ENCODE assay signal across 8 mouse cellular contexts in the genomic region with DNA sequence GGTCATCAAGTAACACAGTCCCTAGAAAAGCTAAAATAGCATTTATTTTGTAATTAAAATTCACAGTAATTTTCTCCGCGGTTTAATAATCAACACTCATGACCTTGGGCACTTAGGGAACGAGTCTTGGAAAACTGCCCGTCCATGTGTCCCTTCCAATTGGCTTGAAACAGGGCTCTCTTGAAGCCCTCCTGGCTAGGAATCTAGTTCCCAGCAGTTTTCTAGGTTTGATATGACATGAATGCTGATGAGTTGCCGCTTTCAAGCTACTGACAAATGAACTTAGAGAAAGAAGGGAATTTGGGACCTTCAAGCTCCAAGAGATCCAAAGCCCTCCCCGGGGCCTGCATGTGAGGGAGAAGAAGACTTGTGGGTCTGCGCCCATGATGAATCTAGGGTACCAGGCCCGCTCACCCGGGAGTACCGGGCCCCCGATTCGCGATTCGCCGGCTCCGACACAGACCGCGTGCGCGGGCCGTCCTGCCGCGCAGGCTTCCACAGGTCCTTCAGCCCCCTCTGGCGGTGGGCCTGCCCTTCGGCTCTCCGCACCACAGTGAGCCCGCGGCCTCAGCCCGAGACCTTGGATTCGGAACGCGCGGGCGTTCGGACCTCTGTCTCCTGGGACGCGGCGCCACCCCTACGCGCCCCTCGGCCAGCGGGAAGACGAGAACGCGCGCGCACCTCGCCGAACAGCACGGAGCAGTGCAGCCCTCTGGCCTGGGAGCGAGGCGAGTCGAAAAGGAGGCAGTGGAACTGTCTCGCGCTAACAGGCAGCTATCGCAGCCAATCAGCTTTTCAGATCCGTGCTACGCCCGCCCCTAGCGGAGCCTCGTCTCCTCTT. TPM values are rescaled to one million over a fixed set of nuclear protein-coding genes. Genes with fewer than 3 reads are reported as not detected.
DNase-seq lines count a peak whose midpoint lies in the region; ATAC-seq and TF ChIP-seq lines count a peak whose summit lies in the region.

A gene (plus strand): TSS at position 531 of the 841 bp plus-strand sequence.
A gene (minus strand): TSS at position 776 of the 841 bp plus-strand sequence.

- H3K36me3 ChIP-seq in hindbrain, embryonic 16.5 days (ENCODE audit: control insufficient read depth, insufficient read depth, low read length) = no peaks in the 10 kb centered on the region

- peak within 1 kb of the TSS; percentile 86 for H3K4me3 ChIP-seq in gastrocnemius, adult 2 months
- peak within 1 kb of the TSS; percentile 80 for H3K4me3 ChIP-seq in hindbrain, embryonic 16.5 days (ENCODE audit: low read length)

- peak; percentile 97 for TF ChIP-seq CTCF in gastrocnemius, adult 2 months (IDR thresholded peaks at IDR 0.05)

- 2% methylated on average over 49 of the region's 61 CpGs for WGBS in hindbrain, embryonic 16.5 days

- peak; percentile 99 for ATAC-seq in activated CD4-positive, CD25-positive, alpha-beta regulatory T cell, adult 4 months
- ATAC-seq in common myeloid progenitor, adult 5-6 weeks (replicated peaks; ENCODE audit: low read depth, poor library complexity, severe bottlenecking) = peak; percentile 97
- peak; percentile 99 for ATAC-seq in hindbrain, embryonic 16.5 days

- peak within 1 kb of the TSS; percentile 91 for H3K27ac ChIP-seq in gastrocnemius, adult 2 months
- peak within 1 kb of the TSS; percentile 99 for H3K27ac ChIP-seq in hindbrain, embryonic 16.5 days (ENCODE audit: low read depth, low read length)

- no peaks in the 10 kb centered on the region for H3K9me3 ChIP-seq in hindbrain, embryonic 16.5 days (ENCODE audit: control insufficient read depth, low read length)

- intact Hi-C loops in gastrocnemius, adult 2 months (cut with DNase I) = loop anchor here (5.0 to 10.0 kb wide), 2 partner anchors 94 to 196 kb away; no protein-coding TSS in a partner anchor

- peaks cover 5% of the 10 kb centered on the region; the same call in 1 of the 2 replicates for H3K4me1 ChIP-seq in hindbrain, embryonic 16.5 days (ENCODE audit: control insufficient read depth, insufficient read depth, low read depth, low read length)

- H3K9ac ChIP-seq in hindbrain, embryonic 16.5 days (ENCODE audit: low read depth, low read length) = peak within 1 kb of the TSS; percentile 95

- DNase-seq in gastrocnemius, adult 2 months = peak; percentile 96
- peak; percentile 94 for DNase-seq in left cerebral cortex, adult 11 months (ENCODE audit: low spot score)
- DNase-seq in lung, postnatal 36 days = peak; percentile 97
- peak; percentile 98 for DNase-seq in retina, embryonic 14.5 days (ENCODE audit: low spot score)
- DNase-seq in thymus, postnatal 36 days = peak; percentile 95 to 99

- peak within 1 kb of the TSS; percentile 63 for H3K4me2 ChIP-seq in hindbrain, embryonic 16.5 days (ENCODE audit: low read length)

- no peaks in the 10 kb centered on the region for H3K27me3 ChIP-seq in hindbrain, embryonic 16.5 days (replicated peaks; ENCODE audit: control insufficient read depth, insufficient read depth, low read length)

RNA-seq across cellular contexts. Expression of the first gene that starts in this region (rescaled TPM):
- not detected for polyA plus RNA-seq in activated CD4-positive, CD25-positive, alpha-beta regulatory T cell, adult 4 months (2017; shearing (Covaris generic))
- 1.2 and 7.0 TPM in 2 replicates for total RNA-seq in common myeloid progenitor, adult 5-6 weeks (2017)
- total RNA-seq in gastrocnemius, adult 2 months (2021) = 1 to 10 TPM; 1.0 to 2.1 TPM
- polyA plus RNA-seq in hindbrain, embryonic 16.5 days (2015; fragmentation: Nextera tagmentation; extraction: Ambion mirVana) = 14.2 and 15.5 TPM in 2 replicates

RNA-seq across cellular contexts. Expression of the second gene that starts in this region (rescaled TPM):
- not detected for polyA plus RNA-seq in activated CD4-positive, CD25-positive, alpha-beta regulatory T cell, adult 4 months (2017; shearing (Covaris generic))
- total RNA-seq in common myeloid progenitor, adult 5-6 weeks (2017) = 2.7 and 10.2 TPM in 2 replicates
- total RNA-seq in gastrocnemius, adult 2 months (2021) = 10 to 100 TPM in 1 of 2 experiments, 1 to 10 TPM in 1; 7.3 to 12.0 TPM
- 6.6 and 7.0 TPM in 2 replicates for polyA plus RNA-seq in hindbrain, embryonic 16.5 days (2015; fragmentation: Nextera tagmentation; extraction: Ambion mirVana)

Comparison
In these comparisons a context has a peak if more than half of its experiments do, and no peak if none do; other contexts are left out.
1. Peak in every context shown above with its lines: DNase-seq, ATAC-seq, H3K4me3 ChIP-seq and H3K27ac ChIP-seq.
2. RNA of the first gene that starts in this region (polyA plus RNA-seq): 14.2 to 15.5 TPM in hindbrain, embryonic 16.5 days; not detected in activated CD4-positive, CD25-positive, alpha-beta regulatory T cell, adult 4 months; every median in the first group is over 10 times any median in the second.
3. Peak in ATAC-seq in activated CD4-positive, CD25-positive, alpha-beta regulatory T cell, adult 4 months; RNA of the genes that start here not detected or under 1 TPM.